Mouse (Mus musculus) limb, embryonic 13.5 days (tissue): ENCODE measurements at regions not wholly inside any gene's neighbourhood (a gene's known extent, or its start where the extent isn't known, plus 50 kb on each side); places are given as distances from the start of the nearest gene placed in this dataset.

Source experiments
- ATAC-seq: fragments of 200-750 bp; cut with Nextera tagmentation; 2 replicates; pipeline ENCODE4 v1.8.0; 2017; ENCODE audit warnings: low read depth, moderate number of reproducible peaks, moderate TSS enrichment; ENCODE audit not compliant: low FRiP score
- H3K27ac ChIP-seq: fragments of 300-500 bp; sonication (generic); 2 replicates; pipeline ENCODE4 v1.5.1; 2015; ENCODE audit warnings: inconsistent platforms, mild to moderate bottlenecking, moderate library complexity
- H3K27me3 ChIP-seq: fragments of 300-500 bp; sonication (generic); 2 replicates; pipeline ENCODE4 v1.6.1; 2015; ENCODE audit warnings: mild to moderate bottlenecking, inconsistent platforms
- H3K36me3 ChIP-seq: fragments of 300-500 bp; sonication (generic); 2 replicates; pipeline ENCODE4 v1.6.1; 2015; ENCODE audit warnings: inconsistent platforms, mild to moderate bottlenecking, moderate library complexity
- H3K4me1 ChIP-seq: fragments of 300-500 bp; sonication (generic); 2 replicates; pipeline ENCODE4 v1.6.1; 2015; ENCODE audit warnings: inconsistent platforms
- H3K4me2 ChIP-seq: fragments of 300-500 bp; sonication (generic); replicated peaks from 2 replicates; pipeline ENCODE4 v1.6.1; 2015; ENCODE audit warnings: inconsistent platforms, mild to moderate bottlenecking, moderate library complexity
- H3K4me3 ChIP-seq: fragments of 300-500 bp; sonication (generic); 2 replicates; pipeline ENCODE4 v1.5.1; 2015; ENCODE audit warnings: moderate library complexity, mild to moderate bottlenecking, inconsistent platforms
- H3K9ac ChIP-seq: fragments of 300-500 bp; sonication (generic); 2 replicates; pipeline ENCODE4 v1.6.1; 2015; ENCODE audit warnings: mild to moderate bottlenecking, inconsistent platforms
- H3K9me3 ChIP-seq: fragments of 300-500 bp; sonication (generic); 2 replicates; pipeline ENCODE4 v1.6.1; 2016; ENCODE audit warnings: inconsistent platforms
- WGBS: fragments of 180-500 bp; shearing (Covaris S2); methylation state at CpG from one replicate; pipeline ENCODE4 v1.1.7; 2015; 5-methylcytosine and 5-hydroxymethylcytosine counted together

- Histone ChIP-seq H3K27me3 (no peaks in the 10 kb centered on the region), H3K4me3 (no peak overlapping the region), H3K9me3 (no peaks in the 10 kb centered on the region), H3K4me2 (no peak overlapping the region), H3K9ac (no peak overlapping the region), H3K27ac (no peak overlapping the region), H3K4me1 (peaks cover 9% of the 10 kb centered on the region; the same call in 1 of the 2 replicates), H3K36me3 (no peaks in the 10 kb centered on the region)
- WGBS, result 44% methylated on average over 4 of the region's 4 CpGs
- no peak for ATAC-seq
These were observed 270.9 kb downstream of the Bcl11a start for GRCm38 (mm10) chr11:24348741-24349140.

- Histone ChIP-seq H3K4me3 (no peak overlapping the region), H3K27me3 (no peaks in the 10 kb centered on the region), H3K9ac (no peak overlapping the region), H3K4me1 (peaks cover 9% of the 10 kb centered on the region; the same call in 1 of the 2 replicates), H3K4me2 (no peak overlapping the region), H3K36me3 (no peaks in the 10 kb centered on the region), H3K27ac (no peak overlapping the region), H3K9me3 (no peaks in the 10 kb centered on the region)
- ATAC-seq, result no peak
- WGBS, result 35% methylated on average over 10 of the region's 10 CpGs
These were observed 272.2 kb downstream of the Bcl11a start for GRCm38 (mm10) chr11:24349967-24350643.

GRCm38 (mm10) chr11:24350839-24351238, 273.0 kb downstream of the Bcl11a start:
- ATAC-seq, result no peak
- Histone ChIP-seq H3K4me3 (no peak overlapping the region), H3K36me3 (no peaks in the 10 kb centered on the region), H3K9me3 (no peaks in the 10 kb centered on the region), H3K27ac (no peak overlapping the region), H3K27me3 (no peaks in the 10 kb centered on the region), H3K4me1 (peaks cover 9% of the 10 kb centered on the region; the same call in 1 of the 2 replicates), H3K9ac (no peak overlapping the region), H3K4me2 (no peak overlapping the region)
- WGBS, result 90% methylated on average over 4 of the region's 4 CpGs

- no peak for ATAC-seq
- no peak overlapping the region for H3K4me2 ChIP-seq
- H3K4me3 ChIP-seq, result no peak overlapping the region
- no peaks in the 10 kb centered on the region for H3K27me3 ChIP-seq
- WGBS, result 87% methylated on average over 3 of the region's 3 CpGs
- no peak overlapping the region for H3K27ac ChIP-seq
- no peaks in the 10 kb centered on the region for H3K36me3 ChIP-seq
- no peaks in the 10 kb centered on the region for H3K9me3 ChIP-seq
- peaks cover 5% of the 10 kb centered on the region; the same call in 1 of the 2 replicates for H3K4me1 ChIP-seq
- H3K9ac ChIP-seq, result no peak overlapping the region
These were observed 274.2 kb downstream of the Bcl11a start for GRCm38 (mm10) chr11:24352071-24352470.

- Histone ChIP-seq H3K4me2 (no peak overlapping the region), H3K9me3 (no peaks in the 10 kb centered on the region), H3K36me3 (no peaks in the 10 kb centered on the region), H3K4me3 (no peak overlapping the region), H3K27ac (no peak overlapping the region), H3K9ac (no peak overlapping the region), H3K27me3 (no peaks in the 10 kb centered on the region), H3K4me1 (no peaks in the 10 kb centered on the region)
- WGBS, result 71% methylated on average over 1 of the region's 1 CpGs
- no peak for ATAC-seq
These were observed 275.2 kb downstream of the Bcl11a start for GRCm38 (mm10) chr11:24353056-24353455.

GRCm38 (mm10) chr11:24357388-24357787, 279.5 kb downstream of the Bcl11a start:
- Histone ChIP-seq H3K9ac (no peak overlapping the region), H3K27ac (no peak overlapping the region), H3K4me3 (no peak overlapping the region), H3K9me3 (no peaks in the 10 kb centered on the region), H3K4me1 (peaks cover 7% of the 10 kb centered on the region), H3K36me3 (no peaks in the 10 kb centered on the region), H3K27me3 (no peaks in the 10 kb centered on the region), H3K4me2 (no peak overlapping the region)
- 90% methylated on average over 1 of the region's 1 CpGs for WGBS
- ATAC-seq, result no peak

GRCm38 (mm10) chr11:24359086-24359485, 281.2 kb downstream of the Bcl11a start:
- no peak overlapping the region for H3K9ac ChIP-seq
- no peak overlapping the region for H3K4me3 ChIP-seq
- no peaks in the 10 kb centered on the region for H3K36me3 ChIP-seq
- no peak overlapping the region for H3K27ac ChIP-seq
- no peak overlapping the region for H3K4me2 ChIP-seq
- peaks cover 24% of the 10 kb centered on the region for H3K4me1 ChIP-seq
- ATAC-seq, result no peak
- no peaks in the 10 kb centered on the region for H3K27me3 ChIP-seq
- no peaks in the 10 kb centered on the region for H3K9me3 ChIP-seq

GRCm38 (mm10) chr11:24361998-24362687, 284.3 kb downstream of the Bcl11a start:
- no peaks in the 10 kb centered on the region for H3K27me3 ChIP-seq
- H3K4me3 ChIP-seq, result no peak overlapping the region
- H3K9ac ChIP-seq, result no peak overlapping the region
- no peaks in the 10 kb centered on the region for H3K9me3 ChIP-seq
- WGBS, result 41% methylated on average over 6 of the region's 6 CpGs
- peak overlapping the region; percentile 55; the same call in 1 of the 2 replicates for H3K27ac ChIP-seq
- H3K36me3 ChIP-seq, result no peaks in the 10 kb centered on the region
- ATAC-seq, result peak; percentile 11; the same call in 1 of the 2 replicates
- no peak overlapping the region for H3K4me2 ChIP-seq
- peaks cover 26% of the 10 kb centered on the region for H3K4me1 ChIP-seq

GRCm38 (mm10) chr11:24362688-24363035, 284.8 kb downstream of the Bcl11a start:
- H3K36me3 ChIP-seq, result no peaks in the 10 kb centered on the region
- H3K27me3 ChIP-seq, result no peaks in the 10 kb centered on the region
- H3K27ac ChIP-seq, result no peak overlapping the region
- no peaks in the 10 kb centered on the region for H3K9me3 ChIP-seq
- 32% methylated on average over 2 of the region's 2 CpGs for WGBS
- peaks cover 26% of the 10 kb centered on the region for H3K4me1 ChIP-seq
- no peak overlapping the region for H3K4me3 ChIP-seq
- no peak overlapping the region for H3K9ac ChIP-seq
- H3K4me2 ChIP-seq, result no peak overlapping the region
- 0 out of 2 replicates have a peak, but pooled peaks have one; percentile 11 for ATAC-seq

GRCm38 (mm10) chr11:24363418-24364364, 285.8 kb downstream of the Bcl11a start:
- H3K4me3 ChIP-seq, result no peak overlapping the region
- H3K36me3 ChIP-seq, result no peaks in the 10 kb centered on the region
- no peaks in the 10 kb centered on the region for H3K9me3 ChIP-seq
- no peak overlapping the region for H3K27ac ChIP-seq
- peaks cover 26% of the 10 kb centered on the region for H3K4me1 ChIP-seq
- H3K27me3 ChIP-seq, result no peaks in the 10 kb centered on the region
- H3K4me2 ChIP-seq, result no peak overlapping the region
- peak; percentile 36 for ATAC-seq
- 40% methylated on average over 9 of the region's 9 CpGs for WGBS
- H3K9ac ChIP-seq, result no peak overlapping the region

GRCm38 (mm10) chr11:24370198-24370860, 292.5 kb downstream of the Bcl11a start:
- WGBS, result 8% methylated on average over 15 of the region's 15 CpGs
- peak; percentile 87 for ATAC-seq
- Histone ChIP-seq H3K27ac (peak overlapping the region; percentile 55; the same call in 1 of the 2 replicates), H3K9me3 (no peaks in the 10 kb centered on the region), H3K9ac (0 out of 2 replicates have a peak overlapping the region, but pooled peaks have one; percentile 25), H3K4me2 (peak overlapping the region; percentile 50), H3K27me3 (no peaks in the 10 kb centered on the region; the same call in 1 of the 2 replicates), H3K4me1 (peaks cover 33% of the 10 kb centered on the region), H3K4me3 (no peak overlapping the region), H3K36me3 (no peaks in the 10 kb centered on the region)
